Mouse (Mus musculus) MEL (cell line): ENCODE results near the gene Pla2g2f. TPM values are rescaled to one million over a fixed set of nuclear protein-coding genes. Genes with fewer than 3 reads are reported as not detected.

Source experiments
- DNase-seq: peaks from one replicate; pipeline ENCODE4 v3.0.0; 2011; ENCODE audit warnings: low read depth, low spot score
- H3K27ac ChIP-seq: 2 replicates; pipeline ENCODE4 v1.5.1; 2012; ENCODE audit warnings: low read depth, mild to moderate bottlenecking, control low read depth, low read length, moderate library complexity; ENCODE audit not compliant: control insufficient read depth
- H3K27me3 ChIP-seq, 2 experiments: fragments of 150-350 bp in 1 of 2; sonication (generic) in 1 of 2; 2 replicates each; pipeline ENCODE4 v1.6.1; 2012; ENCODE audit warnings: low read length in 2 of 2, mild to moderate bottlenecking in 2 of 2, improper control_type of control experiment in 1 of 2, moderate library complexity in 1 of 2; ENCODE audit not compliant: insufficient read depth in 2 of 2, control insufficient read depth in 1 of 2
- H3K36me3 ChIP-seq, 2 experiments: 2 replicates each; pipeline ENCODE4 v1.6.1; 2012 to 2014; ENCODE audit warnings: low read length in 2 of 2, improper control_type of control experiment in 1 of 2, inconsistent platforms in 1 of 2, mild to moderate bottlenecking in 1 of 2; ENCODE audit not compliant: insufficient read depth in 2 of 2, control insufficient read depth in 1 of 2
- H3K4me1 ChIP-seq, 2 experiments: fragments of 150-350 bp in 1 of 2; sonication (generic) in 1 of 2; 2 replicates each; pipeline ENCODE4 v1.6.1; 2012; ENCODE audit warnings: low read length in 2 of 2, improper control_type of control experiment in 1 of 2, mild to moderate bottlenecking in 1 of 2; ENCODE audit not compliant: insufficient read depth in 2 of 2, control insufficient read depth in 1 of 2
- H3K4me3 ChIP-seq, 2 experiments: fragments of 150-350 bp in 1 of 2; sonication (generic) in 1 of 2; 2 replicates each; pipeline ENCODE4 v1.5.1; 2012; ENCODE audit warnings: low read depth in 2 of 2, low read length in 2 of 2, mild to moderate bottlenecking in 2 of 2, moderate library complexity in 2 of 2, control low read depth in 1 of 2, improper control_type of control experiment in 1 of 2; ENCODE audit not compliant: control insufficient read depth in 1 of 2, insufficient read depth in 1 of 2
- H3K79me2 ChIP-seq: 2 replicates; pipeline ENCODE4 v1.6.1; 2012; ENCODE audit warnings: mild to moderate bottlenecking, low read length, moderate library complexity; ENCODE audit not compliant: control insufficient read depth, poor library complexity, insufficient read depth
- H3K9ac ChIP-seq: 2 replicates; pipeline ENCODE4 v1.6.1; 2012; ENCODE audit warnings: low read depth, mild to moderate bottlenecking, control low read depth, low read length, moderate library complexity; ENCODE audit not compliant: control insufficient read depth, poor library complexity, severe bottlenecking
- H3K9me3 ChIP-seq: fragments of 150-350 bp; sonication (generic); replicated peaks from 2 replicates; pipeline ENCODE4 v1.6.1; 2012; ENCODE audit warnings: mild to moderate bottlenecking, low read length, improper control_type of control experiment, moderate library complexity; ENCODE audit not compliant: insufficient read depth
- BHLHE40 ChIP-seq: IDR thresholded peaks from 2 replicates; pipeline ENCODE4 v1.6.1; 2012; ENCODE audit warnings: low read depth, mild to moderate bottlenecking, inconsistent platforms, low read length, improper control_type of control experiment, borderline replicate concordance
- CHD2 ChIP-seq: IDR thresholded peaks from 2 replicates; pipeline ENCODE4 v1.6.1; 2011; ENCODE audit warnings: low read length, improper control_type of control experiment
- CTCF ChIP-seq, 3 experiments: IDR thresholded peaks in 2 of 3; conservative IDR thresholded peaks in 1 of 3; 2 replicates each; pipeline ENCODE4 v1.5.1; 2011 to 2012; ENCODE audit warnings: low read length in 3 of 3, low read depth in 2 of 3, mild to moderate bottlenecking in 2 of 3, improper control_type of control experiment in 1 of 3, inconsistent platforms in 1 of 3, mixed read lengths in 1 of 3, moderate library complexity in 1 of 3; ENCODE audit not compliant: control insufficient read depth in 1 of 3, insufficient read depth in 1 of 3, poor library complexity in 1 of 3, severe bottlenecking in 1 of 3
- ELF1 ChIP-seq: IDR thresholded peaks from 2 replicates; pipeline ENCODE4 v1.6.1; 2014; ENCODE audit warnings: low read depth, mild to moderate bottlenecking, inconsistent platforms, low read length, improper control_type of control experiment, moderate library complexity
- EP300 ChIP-seq, 2 experiments: IDR thresholded peaks; 2 replicates each; pipeline ENCODE4 v1.6.1; 2011; ENCODE audit warnings: improper control_type of control experiment in 2 of 2, low read length in 2 of 2, low read depth in 1 of 2, mild to moderate bottlenecking in 1 of 2
- ETS1 ChIP-seq: IDR thresholded peaks from 2 replicates; pipeline ENCODE4 v1.6.1; 2012; ENCODE audit warnings: low read depth, mild to moderate bottlenecking, inconsistent platforms, low read length, improper control_type of control experiment, moderate library complexity
- GATA1 ChIP-seq: IDR thresholded peaks from 2 replicates; pipeline ENCODE4 v1.6.1; 2011; ENCODE audit warnings: low read depth, low read length, improper control_type of control experiment
- HCFC1 ChIP-seq: IDR thresholded peaks from 2 replicates; pipeline ENCODE4 v1.6.1; 2012; ENCODE audit warnings: low read depth, mild to moderate bottlenecking, inconsistent platforms, low read length, improper control_type of control experiment, moderate library complexity
- JUND ChIP-seq: IDR thresholded peaks from 2 replicates; pipeline ENCODE4 v1.6.1; 2011; ENCODE audit warnings: low read depth, mild to moderate bottlenecking, improper control_type of control experiment, low read length
- KAT2A ChIP-seq: conservative IDR thresholded peaks from 2 replicates; pipeline ENCODE4 v1.6.1; 2012; ENCODE audit warnings: low read depth, low read length, improper control_type of control experiment, inconsistent platforms
- MAFK ChIP-seq: IDR thresholded peaks from 2 replicates; pipeline ENCODE4 v1.6.1; 2011; ENCODE audit warnings: low read depth, mild to moderate bottlenecking, low read length, improper control_type of control experiment, borderline replicate concordance
- MEF2A ChIP-seq: IDR thresholded peaks from 2 replicates; pipeline ENCODE4 v1.6.1; 2014; ENCODE audit warnings: low read depth, mild to moderate bottlenecking, inconsistent platforms, low read length, improper control_type of control experiment; ENCODE audit not compliant: poor library complexity, insufficient replicate concordance, severe bottlenecking; ENCODE audit errors: extremely low read depth
- MXI1 ChIP-seq: IDR thresholded peaks from 2 replicates; pipeline ENCODE4 v1.6.1; 2011; ENCODE audit warnings: mild to moderate bottlenecking, low read depth, low read length, improper control_type of control experiment
- NELFE ChIP-seq: IDR thresholded peaks from 2 replicates; pipeline ENCODE4 v1.6.1; 2011; ENCODE audit warnings: low read depth, low read length, improper control_type of control experiment
- NRF1 ChIP-seq: IDR thresholded peaks from 2 replicates; pipeline ENCODE4 v1.6.1; 2014; ENCODE audit warnings: low read depth, mild to moderate bottlenecking, inconsistent platforms, low read length, improper control_type of control experiment, moderate library complexity; ENCODE audit not compliant: poor library complexity, insufficient read depth, severe bottlenecking
- POLR2AphosphoS5 ChIP-seq: IDR thresholded peaks from 2 replicates; pipeline ENCODE4 v1.6.1; 2012; ENCODE audit warnings: low read depth, borderline replicate concordance, mild to moderate bottlenecking, inconsistent platforms, low read length, moderate library complexity, mixed read lengths
- SMC3 ChIP-seq: IDR thresholded peaks from 2 replicates; pipeline ENCODE4 v1.6.1; 2011; ENCODE audit warnings: low read depth, low read length, improper control_type of control experiment
- TAL1 ChIP-seq: IDR thresholded peaks from 2 replicates; pipeline ENCODE4 v1.6.1; 2012; ENCODE audit warnings: mild to moderate bottlenecking, inconsistent platforms, low read length, moderate library complexity, mixed read lengths
- TBP ChIP-seq: IDR thresholded peaks from 2 replicates; pipeline ENCODE4 v1.8.0; 2011; ENCODE audit warnings: low read depth, low read length, improper control_type of control experiment
- USF2 ChIP-seq, 2 experiments: IDR thresholded peaks; 2 replicates each; pipeline ENCODE4 v1.6.1; 2011 to 2012; ENCODE audit warnings: improper control_type of control experiment in 2 of 2, low read length in 2 of 2, borderline replicate concordance in 1 of 2, inconsistent platforms in 1 of 2, low read depth in 1 of 2, mild to moderate bottlenecking in 1 of 2; ENCODE audit not compliant: insufficient read depth in 1 of 2
- polyA plus RNA-seq, 2 experiments: library from polyadenylated mRNA; stranded (reverse) in 1 of 2; unstranded in 1 of 2; fragments of >175 nt in 1 of 2; fragments of >200 nt in 1 of 2; gene quantifications; 2 replicates each; pipeline versions ENCODE4 v1.2.1 to v1.2.4; 2012; ENCODE audit warnings: low replicate concordance in 2 of 2, low read depth in 1 of 2; ENCODE audit not compliant: insufficient read length in 2 of 2, insufficient read depth in 1 of 2, missing spikeins in 1 of 2
- total RNA-seq: library from RNA; depleted of rRNA; stranded (reverse); fragments of 300-350 nt; gene quantifications from 2 replicates; pipeline ENCODE4 v1.2.3, GENCODE M21; 2012

The Pla2g2f gene
- total and polyA plus RNA-seq, 3 experiments, result not detected

DNA sequence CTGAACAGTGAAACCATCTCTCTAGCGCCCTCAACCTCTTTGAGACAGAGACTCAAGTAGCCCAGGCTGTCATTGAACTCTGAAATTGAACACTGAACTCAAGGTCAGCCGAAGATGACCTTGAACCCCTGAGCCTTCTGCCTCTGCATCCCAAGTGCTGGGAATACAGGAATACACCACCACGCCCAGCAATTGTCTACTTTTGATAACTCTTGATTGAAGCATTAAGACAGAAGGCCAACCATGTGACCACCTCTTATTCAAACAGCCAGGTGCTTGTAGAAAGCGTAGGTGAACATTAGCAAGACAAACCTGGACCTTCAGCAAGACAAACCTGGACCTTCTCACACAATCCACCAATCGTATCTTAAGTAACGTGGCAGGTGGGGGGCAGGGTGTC lies 36.9 kb upstream of the Pla2g2f start:
- TF ChIP-seq BHLHE40, result no peak
- H3K27ac ChIP-seq, result no peak overlapping the region

DNA sequence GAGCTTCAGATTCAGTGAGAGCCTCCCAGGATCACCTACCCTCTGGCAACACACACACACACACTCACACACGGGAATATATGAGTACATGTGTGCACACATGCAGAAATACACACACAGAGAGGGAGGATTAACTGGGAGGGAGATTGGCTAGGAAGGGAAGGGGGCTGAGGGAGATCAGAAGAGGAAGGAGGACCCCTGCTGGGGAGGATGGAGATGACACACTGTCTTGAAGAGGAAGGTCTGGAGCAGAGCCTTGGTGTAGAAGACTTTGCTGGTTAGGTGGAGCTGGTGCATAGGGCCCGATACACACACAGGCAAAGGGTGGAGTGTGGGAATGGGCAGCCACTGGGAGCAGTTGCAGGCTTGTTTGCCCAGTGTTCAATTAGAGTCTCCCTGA lies 35.9 kb upstream of the Pla2g2f start:
- Histone ChIP-seq H3K27ac (no peak overlapping the region), H3K9me3 (no peaks in the 10 kb centered on the region), H3K27me3 (no peaks in the 10 kb centered on the region), H3K4me3 (no peak overlapping the region), H3K9ac (no peak overlapping the region), H3K79me2 (no peaks in the 10 kb centered on the region), H3K36me3 (no peaks in the 10 kb centered on the region), H3K4me1 (no peaks in the 10 kb centered on the region)
- TF ChIP-seq MAFK, result no peak
- no peak for TF ChIP-seq EP300 (IDR thresholded peaks at IDR 0.05; ENCODE audit: low read depth in 1 of 2, low read length in 2 of 2)
- no peak for TF ChIP-seq JUND
- TF ChIP-seq MXI1, result no peak
- no peak for TF ChIP-seq NELFE
- TF ChIP-seq MEF2A, result no peak
- no peak for TF ChIP-seq NRF1
- TF ChIP-seq ELF1, result no peak
- no peak for TF ChIP-seq HCFC1
- no peak for TF ChIP-seq USF2 (IDR thresholded peaks at IDR 0.05; ENCODE audit: borderline replicate concordance in 1 of 2, insufficient read depth in 1 of 2, low read depth in 1 of 2, low read length in 2 of 2)
- no peak for TF ChIP-seq CTCF (IDR thresholded peaks at IDR 0.05 in 2 of 3, conservative IDR thresholded peaks at IDR 0.05 in 1 of 3; ENCODE audit: control insufficient read depth in 1 of 3, insufficient read depth in 1 of 3, low read depth in 2 of 3, low read length in 3 of 3, poor library complexity in 1 of 3, severe bottlenecking in 1 of 3)
- no peak for TF ChIP-seq TAL1
- TF ChIP-seq GATA1, result no peak
- TF ChIP-seq ETS1, result no peak
- no peak for TF ChIP-seq POLR2AphosphoS5
- TF ChIP-seq SMC3, result no peak
- TF ChIP-seq TBP, result no peak
- TF ChIP-seq CHD2, result no peak
- no peak for TF ChIP-seq KAT2A
- no peak for DNase-seq

More for the DNA sequence above, 36.9 kb upstream of the Pla2g2f start:
- Histone ChIP-seq H3K9ac (no peak overlapping the region), H3K36me3 (no peaks in the 10 kb centered on the region), H3K27me3 (no peaks in the 10 kb centered on the region), H3K4me3 (no peak overlapping the region), H3K79me2 (no peaks in the 10 kb centered on the region), H3K4me1 (no peaks in the 10 kb centered on the region), H3K9me3 (no peaks in the 10 kb centered on the region)
- DNase-seq, result no peak
